Mouse (Mus musculus): ENCODE measurements around the gene Romo1. TPM values are rescaled to one million over a fixed set of nuclear protein-coding genes. Genes with fewer than 3 reads are reported as not detected.
"Not testable (repeated sequence)": the region's sequence is repeated elsewhere in the genome, so short reads cannot be mapped to it uniquely, and the experiment has no call there.

The Romo1 gene
- 100 to 1,000 TPM; 115 to 163 (median 132) TPM for total RNA-seq (2022)

- peak; percentile 88 to 89 for DNase-seq (ENCODE audit: low spot score in 2 of 2)
Observed at GRCm38 (mm10) chr2:156143953-156144724, at the start of gene Romo1, which contains the start of gene Nfs1. Romo1 (plus strand) TSS chr2:156144039. Nfs1 (minus strand) TSS chr2:156144186.

- DNase-seq (ENCODE audit: low spot score in 2 of 2): no peak
Observed at GRCm38 (mm10) chr2:156110627-156111357, 33.0 kb upstream of the Romo1 start.

- DNase-seq (ENCODE audit: low spot score in 2 of 2): peak; percentile 78 to 83
Observed at GRCm38 (mm10) chr2:156111358-156112079, 32.3 kb upstream of the Romo1 start, which contains the start of the genes Cpne1 and Rbm12. Cpne1 (minus strand) TSS chr2:156111965. Rbm12 (minus strand) TSS chr2:156111978.

GRCm38 (mm10) chr2:156112080-156112423 lies 31.8 kb upstream of the Romo1 start:
- DNase-seq (ENCODE audit: low spot score in 2 of 2): not testable (repeated sequence)

GRCm38 (mm10) chr2:156119566-156119965 lies 24.3 kb upstream of the Romo1 start:
- no peak for DNase-seq (ENCODE audit: low spot score in 2 of 2)

- DNase-seq (ENCODE audit: low spot score in 2 of 2): no peak
Observed at GRCm38 (mm10) chr2:156123731-156124130, 20.1 kb upstream of the Romo1 start.

GRCm38 (mm10) chr2:156126992-156127391 lies 16.8 kb upstream of the Romo1 start, which contains the start of gene Gm28036:
Gm28036 (minus strand) TSS chr2:156127092.
- no peak for DNase-seq (ENCODE audit: low spot score in 2 of 2)

- no peak for DNase-seq (ENCODE audit: low spot score in 2 of 2)
Observed at GRCm38 (mm10) chr2:156134161-156134560, 9.7 kb upstream of the Romo1 start.

GRCm38 (mm10) chr2:156135695-156136094 lies 8.1 kb upstream of the Romo1 start:
- no peak for DNase-seq (ENCODE audit: low spot score in 2 of 2)

- DNase-seq (ENCODE audit: low spot score in 2 of 2): no peak
Observed at GRCm38 (mm10) chr2:156142820-156143219, 1.0 kb upstream of the Romo1 start.

GRCm38 (mm10) chr2:156143367-156143766 lies 472 bp upstream of the Romo1 start:
- DNase-seq (ENCODE audit: low spot score in 2 of 2): no peak

GRCm38 (mm10) chr2:156145486-156146130 lies 1.8 kb downstream of the Romo1 start:
- no peak for DNase-seq (ENCODE audit: low spot score in 2 of 2)

- DNase-seq (ENCODE audit: low spot score in 2 of 2): no peak
Observed at GRCm38 (mm10) chr2:156146272-156146989, 2.6 kb downstream of the Romo1 start.

- DNase-seq (ENCODE audit: low spot score in 2 of 2): no peak
Observed at GRCm38 (mm10) chr2:156147316-156147915, 3.6 kb downstream of the Romo1 start.

- no peak for DNase-seq (ENCODE audit: low spot score in 2 of 2)
Observed at GRCm38 (mm10) chr2:156151538-156151937, 7.7 kb downstream of the Romo1 start.

- no peak for DNase-seq (ENCODE audit: low spot score in 2 of 2)
Observed at GRCm38 (mm10) chr2:156165478-156165877, 21.6 kb downstream of the Romo1 start.

- no peak for DNase-seq (ENCODE audit: low spot score in 2 of 2)
Observed at GRCm38 (mm10) chr2:156166557-156166956, 22.7 kb downstream of the Romo1 start.

GRCm38 (mm10) chr2:156177079-156177478 lies 33.2 kb downstream of the Romo1 start:
- no peak for DNase-seq (ENCODE audit: low spot score in 2 of 2)

GRCm38 (mm10) chr2:156177651-156178050 lies 33.8 kb downstream of the Romo1 start:
- no peak for DNase-seq (ENCODE audit: low spot score in 2 of 2)
